Mouse (Mus musculus): ENCODE results near the gene Zfp143. TPM values are rescaled to one million over a fixed set of nuclear protein-coding genes. Genes with fewer than 3 reads are reported as not detected.
A peak's percentile ranks its signal among the peaks of the same experiment; 100 is the strongest.

Gene Zfp143
- polyA plus RNA-seq, 1 experiment from 2014 or later: 6.4 TPM

- peak overlapping the region; percentile 98 for H3K9ac ChIP-seq (ENCODE audit: low read length)
- no peak for ATAC-seq (ENCODE audit: low FRiP score, low TSS enrichment)
- WGBS: 12% methylated on average over 5 of the region's 5 CpGs
- peak overlapping the region; percentile 67 for H3K4me3 ChIP-seq (ENCODE audit: low read depth, low read length)
- no peaks in the 10 kb centered on the region for H3K36me3 ChIP-seq (ENCODE audit: control insufficient read depth, insufficient read depth, low read length)
- H3K9me3 ChIP-seq (ENCODE audit: control insufficient read depth, low read length): no peaks in the 10 kb centered on the region
- peaks cover 3% of the 10 kb centered on the region for H3K4me1 ChIP-seq (replicated peaks; ENCODE audit: control insufficient read depth, insufficient read depth)
- no peak for DNase-seq (ENCODE audit: low spot score)
- H3K4me2 ChIP-seq (replicated peaks; ENCODE audit: low read depth): peak overlapping the region; percentile 68
- TF ChIP-seq CTCF (IDR thresholded peaks at IDR 0.05; ENCODE audit: low read depth) (no peak), EP300 (optimal IDR thresholded peaks at IDR 0.05) (no peak)
- peak overlapping the region; percentile 98 for H3K27ac ChIP-seq (replicated peaks)
- no peaks in the 10 kb centered on the region for H3K27me3 ChIP-seq (ENCODE audit: control insufficient read depth, insufficient read depth, low read length)
These were observed 830 bp upstream of the Zfp143 start for GRCm38 (mm10) chr7:110060106-110060668.

DNA sequence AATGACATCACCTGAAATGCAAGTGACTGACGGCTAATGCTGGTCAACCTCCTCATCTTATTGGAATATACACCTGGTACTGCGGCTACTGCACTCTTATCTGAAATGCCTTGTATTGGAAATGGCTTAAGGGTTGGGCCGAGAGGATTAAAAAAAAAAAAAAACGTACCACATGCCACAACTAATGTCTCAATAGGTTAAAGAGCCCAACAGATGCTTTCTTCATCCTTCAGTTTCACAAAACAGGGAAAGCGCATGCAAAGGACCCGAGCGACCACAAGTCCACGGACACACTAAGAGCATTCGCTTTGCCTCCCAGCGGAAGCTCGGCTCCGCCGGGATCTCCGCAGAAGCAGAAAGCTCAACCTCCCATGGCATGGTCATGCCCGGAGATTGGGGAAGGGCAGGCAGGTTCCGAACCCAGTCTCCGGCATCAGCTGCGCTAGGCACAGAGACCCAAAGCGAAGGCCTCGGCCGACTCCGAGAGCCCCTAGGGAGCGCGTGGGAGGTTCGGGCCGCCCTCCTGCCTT lies 283 bp upstream of the Zfp143 start:
- WGBS: under 1% methylated on average over 24 of the region's 26 CpGs
- Histone ChIP-seq H3K9ac (ENCODE audit: low read length) (peak overlapping the region; percentile 98), H3K27me3 (ENCODE audit: control insufficient read depth, insufficient read depth, low read length) (no peaks in the 10 kb centered on the region), H3K9me3 (ENCODE audit: control insufficient read depth, low read length) (no peaks in the 10 kb centered on the region), H3K4me3 (ENCODE audit: low read depth, low read length) (peak overlapping the region; percentile 67), H3K27ac (replicated peaks) (peak overlapping the region; percentile 98), H3K4me1 (replicated peaks; ENCODE audit: control insufficient read depth, insufficient read depth) (peaks cover 3% of the 10 kb centered on the region), H3K36me3 (ENCODE audit: control insufficient read depth, insufficient read depth, low read length) (no peaks in the 10 kb centered on the region), H3K4me2 (replicated peaks; ENCODE audit: low read depth) (peak overlapping the region; percentile 68)
- DNase-seq (ENCODE audit: low spot score) (no peak), ATAC-seq (ENCODE audit: low FRiP score, low TSS enrichment) (peak; percentile 9)
- TF ChIP-seq EP300 (optimal IDR thresholded peaks at IDR 0.05): no peak
- TF ChIP-seq CTCF (IDR thresholded peaks at IDR 0.05; ENCODE audit: low read depth): no peak

GRCm38 (mm10) chr7:110061752-110062273 lies 796 bp downstream of the Zfp143 start:
- WGBS: under 1% methylated on average over 43 of the region's 48 CpGs
- Histone ChIP-seq H3K36me3 (ENCODE audit: control insufficient read depth, insufficient read depth, low read length) (no peaks in the 10 kb centered on the region), H3K9ac (ENCODE audit: low read length) (peak overlapping the region; percentile 96), H3K27ac (replicated peaks) (peak overlapping the region; percentile 100), H3K4me2 (replicated peaks; ENCODE audit: low read depth) (peak overlapping the region; percentile 69), H3K27me3 (ENCODE audit: control insufficient read depth, insufficient read depth, low read length) (no peaks in the 10 kb centered on the region), H3K4me3 (ENCODE audit: low read depth, low read length) (peak overlapping the region; percentile 64), H3K9me3 (ENCODE audit: control insufficient read depth, low read length) (no peaks in the 10 kb centered on the region), H3K4me1 (replicated peaks; ENCODE audit: control insufficient read depth, insufficient read depth) (peaks cover 3% of the 10 kb centered on the region)
- ATAC-seq (ENCODE audit: low FRiP score, low TSS enrichment) (peak; percentile 81), DNase-seq (ENCODE audit: low spot score) (peak; percentile 93)
- no peak for TF ChIP-seq EP300 (optimal IDR thresholded peaks at IDR 0.05)
- TF ChIP-seq CTCF (IDR thresholded peaks at IDR 0.05; ENCODE audit: low read depth): no peak

DNA sequence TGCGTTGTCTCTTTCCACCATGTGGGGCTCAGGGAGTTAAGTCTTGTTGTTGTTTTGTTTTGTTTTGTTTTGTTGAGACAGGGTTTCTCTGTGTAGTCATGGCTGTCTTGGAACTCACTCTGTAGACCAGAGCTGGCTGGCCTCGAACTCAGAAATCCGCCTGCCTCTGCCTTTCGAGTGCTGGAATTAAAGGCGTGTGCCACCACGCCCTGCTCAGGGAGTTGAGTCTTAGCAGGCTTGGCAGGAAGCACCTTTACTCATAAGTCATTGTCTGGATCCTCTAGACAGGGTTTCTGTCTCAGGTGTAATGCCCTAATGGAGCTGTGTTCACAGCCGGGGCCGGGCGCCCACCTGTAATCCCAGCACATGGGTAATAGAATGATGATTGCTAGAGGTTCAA lies 2.7 kb downstream of the Zfp143 start:
- ATAC-seq (ENCODE audit: low FRiP score, low TSS enrichment) (no peak), DNase-seq (ENCODE audit: low spot score) (no peak)
- Histone ChIP-seq H3K27ac (replicated peaks) (no peak overlapping the region), H3K4me1 (replicated peaks; ENCODE audit: control insufficient read depth, insufficient read depth) (peaks cover 3% of the 10 kb centered on the region), H3K9ac (ENCODE audit: low read length) (no peak overlapping the region), H3K27me3 (ENCODE audit: control insufficient read depth, insufficient read depth, low read length) (no peaks in the 10 kb centered on the region), H3K36me3 (ENCODE audit: control insufficient read depth, insufficient read depth, low read length) (no peaks in the 10 kb centered on the region), H3K9me3 (ENCODE audit: control insufficient read depth, low read length) (no peaks in the 10 kb centered on the region), H3K4me2 (replicated peaks; ENCODE audit: low read depth) (no peak overlapping the region), H3K4me3 (ENCODE audit: low read depth, low read length) (no peak overlapping the region)
- 90% methylated on average over 9 of the region's 9 CpGs for WGBS
- TF ChIP-seq CTCF (IDR thresholded peaks at IDR 0.05; ENCODE audit: low read depth) (no peak), EP300 (optimal IDR thresholded peaks at IDR 0.05) (no peak)

- DNase-seq (ENCODE audit: low spot score) (no peak), ATAC-seq (ENCODE audit: low FRiP score, low TSS enrichment) (peak; percentile 80; the same call in 1 of the 2 replicates)
- TF ChIP-seq CTCF (IDR thresholded peaks at IDR 0.05; ENCODE audit: low read depth): no peak
- no peak for TF ChIP-seq EP300 (optimal IDR thresholded peaks at IDR 0.05)
- H3K9ac ChIP-seq (ENCODE audit: low read length): no peak overlapping the region
- H3K4me3 ChIP-seq (ENCODE audit: low read depth, low read length): no peak overlapping the region
- H3K4me2 ChIP-seq (replicated peaks; ENCODE audit: low read depth): no peak overlapping the region
- H3K27me3 ChIP-seq (ENCODE audit: control insufficient read depth, insufficient read depth, low read length): no peaks in the 10 kb centered on the region
- no peaks in the 10 kb centered on the region for H3K9me3 ChIP-seq (ENCODE audit: control insufficient read depth, low read length)
- 80% methylated on average over 2 of the region's 2 CpGs for WGBS
- no peak overlapping the region for H3K27ac ChIP-seq (replicated peaks)
- H3K4me1 ChIP-seq (replicated peaks; ENCODE audit: control insufficient read depth, insufficient read depth): no peaks in the 10 kb centered on the region
- peaks cover 6% of the 10 kb centered on the region for H3K36me3 ChIP-seq (ENCODE audit: control insufficient read depth, insufficient read depth, low read length)
These were observed 8.1 kb downstream of the Zfp143 start for GRCm38 (mm10) chr7:110069070-110069469.

- Histone ChIP-seq H3K4me3 (ENCODE audit: low read depth, low read length) (no peak overlapping the region), H3K36me3 (ENCODE audit: control insufficient read depth, insufficient read depth, low read length) (peaks cover 18% of the 10 kb centered on the region)
- WGBS: 91% methylated on average over 5 of the region's 5 CpGs
These were observed 17.2 kb downstream of the Zfp143 start for GRCm38 (mm10) chr7:110078168-110078567.

More at GRCm38 (mm10) chr7:110078168-110078567, 17.2 kb downstream of the Zfp143 start:
- no peaks in the 10 kb centered on the region for H3K4me1 ChIP-seq (replicated peaks; ENCODE audit: control insufficient read depth, insufficient read depth)
- TF ChIP-seq CTCF (IDR thresholded peaks at IDR 0.05; ENCODE audit: low read depth) (no peak), EP300 (optimal IDR thresholded peaks at IDR 0.05) (no peak)
- H3K4me2 ChIP-seq (replicated peaks; ENCODE audit: low read depth): no peak overlapping the region
- H3K9me3 ChIP-seq (ENCODE audit: control insufficient read depth, low read length): no peaks in the 10 kb centered on the region
- H3K9ac ChIP-seq (ENCODE audit: low read length): no peak overlapping the region
- H3K27me3 ChIP-seq (ENCODE audit: control insufficient read depth, insufficient read depth, low read length): no peaks in the 10 kb centered on the region
- H3K27ac ChIP-seq (replicated peaks): no peak overlapping the region
- ATAC-seq (ENCODE audit: low FRiP score, low TSS enrichment) (peak; percentile 59), DNase-seq (ENCODE audit: low spot score) (no peak)

Measured in stomach, postnatal 0 days (tissue).